Mouse (Mus musculus) neural tube, embryonic 15.5 days (tissue): ENCODE data around the gene Ccdc88b. TPM values are rescaled to one million over a fixed set of nuclear protein-coding genes. Genes with fewer than 3 reads are reported as not detected.

Experiments
- ATAC-seq: fragments of 200-750 bp; cut with Nextera tagmentation; 2 replicates; pipeline ENCODE4 v1.8.0; 2017; ENCODE audit warnings: mild to moderate bottlenecking, moderate TSS enrichment, moderate library complexity; ENCODE audit not compliant: low FRiP score
- H3K27ac ChIP-seq: fragments of 300-500 bp; sonication (generic); replicated peaks from 2 replicates; pipeline ENCODE4 v1.5.1; 2015; ENCODE audit warnings: mild to moderate bottlenecking, inconsistent platforms
- H3K27me3 ChIP-seq: fragments of 300-500 bp; sonication (generic); replicated peaks from 2 replicates; pipeline ENCODE4 v1.6.1; 2015; ENCODE audit warnings: inconsistent platforms
- H3K36me3 ChIP-seq: fragments of 300-500 bp; sonication (generic); 2 replicates; pipeline ENCODE4 v1.6.1; 2015; ENCODE audit warnings: inconsistent platforms
- H3K4me1 ChIP-seq: fragments of 300-500 bp; sonication (generic); 2 replicates; pipeline ENCODE4 v1.6.1; 2015; ENCODE audit warnings: inconsistent platforms
- H3K4me2 ChIP-seq: fragments of 300-500 bp; sonication (generic); 2 replicates; pipeline ENCODE4 v1.6.1; 2015; ENCODE audit warnings: inconsistent platforms, mild to moderate bottlenecking, moderate library complexity
- H3K4me3 ChIP-seq: fragments of 300-500 bp; sonication (generic); replicated peaks from 2 replicates; pipeline ENCODE4 v1.5.1; 2015; ENCODE audit warnings: mild to moderate bottlenecking, inconsistent platforms
- H3K9ac ChIP-seq: fragments of 300-500 bp; sonication (generic); replicated peaks from 2 replicates; pipeline ENCODE4 v1.6.1; 2015; ENCODE audit warnings: mild to moderate bottlenecking, inconsistent platforms
- H3K9me3 ChIP-seq: fragments of 300-500 bp; sonication (generic); replicated peaks from 2 replicates; pipeline ENCODE4 v1.6.1; 2016; ENCODE audit warnings: inconsistent platforms
- WGBS: fragments of 180-500 bp; shearing (Covaris S2); methylation state at CpG from one replicate; pipeline ENCODE4 v1.1.7; 2015; ENCODE audit warnings: mixed read lengths; 5-methylcytosine and 5-hydroxymethylcytosine counted together
- polyA plus RNA-seq: library from polyadenylated mRNA; unstranded; fragments of >200 nt; fragmentation: Nextera tagmentation; extraction: Ambion mirVana; gene quantifications from 2 replicates; pipeline ENCODE4 v1.2.1, GENCODE M21; 2015

Gene Ccdc88b
- polyA plus RNA-seq, 1 experiment from 2014 or later, result 0.92 TPM

- Histone ChIP-seq H3K9ac (peak within 1 kb of the TSS; percentile 67), H3K4me3 (peak within 1 kb of the TSS; percentile 64), H3K9me3 (no peaks in the 10 kb centered on the region), H3K4me2 (peak within 1 kb of the TSS; percentile 98), H3K4me1 (peaks cover 26% of the 10 kb centered on the region), H3K36me3 (peaks cover 13% of the 10 kb centered on the region; the same call in 1 of the 2 replicates), H3K27me3 (peaks cover 56% of the 10 kb centered on the region), H3K27ac (peak within 1 kb of the TSS; percentile 51; the same call in 1 of the 2 replicates)
- 1% methylated on average over 43 of the region's 44 CpGs for WGBS
- ATAC-seq, result peak; percentile 85
Measured at GRCm38 (mm10) chr19:6840475-6841291, 17.3 kb downstream of the Ccdc88b start, which contains the start of gene Rps6ka4. Rps6ka4 (minus strand) TSS chr19:6840636.

- peaks cover 26% of the 10 kb centered on the region for H3K4me1 ChIP-seq
- peak; percentile 64 for ATAC-seq
- H3K9ac ChIP-seq, result peak overlapping the region; percentile 67
- 1% methylated on average over 46 of the region's 46 CpGs for WGBS
- H3K9me3 ChIP-seq, result no peaks in the 10 kb centered on the region
- H3K4me2 ChIP-seq, result peak overlapping the region; percentile 98
- peaks cover 52% of the 10 kb centered on the region for H3K27me3 ChIP-seq
- peak overlapping the region; percentile 41; the same call in 1 of the 2 replicates for H3K27ac ChIP-seq
- H3K4me3 ChIP-seq, result peak overlapping the region; percentile 64
- H3K36me3 ChIP-seq, result peaks cover 13% of the 10 kb centered on the region; the same call in 1 of the 2 replicates
Measured at GRCm38 (mm10) chr19:6839615-6840474, 18.2 kb downstream of the Ccdc88b start.

GRCm38 (mm10) chr19:6832363-6832762, 25.6 kb downstream of the Ccdc88b start:
- H3K9me3 ChIP-seq, result no peaks in the 10 kb centered on the region
- H3K9ac ChIP-seq, result no peak overlapping the region
- H3K27me3 ChIP-seq, result peaks cover 56% of the 10 kb centered on the region
- H3K4me1 ChIP-seq, result peaks cover 27% of the 10 kb centered on the region
- no peak overlapping the region for H3K27ac ChIP-seq
- no peak overlapping the region for H3K4me2 ChIP-seq
- peaks cover 18% of the 10 kb centered on the region for H3K36me3 ChIP-seq
- no peak overlapping the region for H3K4me3 ChIP-seq
- WGBS, result 90% methylated on average over 8 of the region's 8 CpGs
- ATAC-seq, result no peak

- WGBS, result 11% methylated on average over 17 of the region's 17 CpGs
- Histone ChIP-seq H3K9ac (peak overlapping the region; percentile 33; the same call in 1 of the 2 replicates), H3K4me1 (peaks cover 27% of the 10 kb centered on the region), H3K27me3 (peaks cover 47% of the 10 kb centered on the region), H3K4me2 (peak overlapping the region; percentile 70), H3K27ac (0 out of 2 replicates have a peak overlapping the region, but pooled peaks have one; percentile 33), H3K4me3 (peak overlapping the region; percentile 43), H3K36me3 (peaks cover 11% of the 10 kb centered on the region), H3K9me3 (no peaks in the 10 kb centered on the region)
- peak; percentile 72 for ATAC-seq
Measured at GRCm38 (mm10) chr19:6831331-6831730, 26.7 kb downstream of the Ccdc88b start.

- 9% methylated on average over 38 of the region's 38 CpGs for WGBS
- H3K9ac ChIP-seq, result peak overlapping the region; percentile 33
- no peaks in the 10 kb centered on the region for H3K9me3 ChIP-seq
- 0 out of 2 replicates have a peak overlapping the region, but pooled peaks have one; percentile 33 for H3K27ac ChIP-seq
- H3K4me2 ChIP-seq, result peak overlapping the region; percentile 70
- peaks cover 11% of the 10 kb centered on the region for H3K36me3 ChIP-seq
- H3K27me3 ChIP-seq, result peaks cover 47% of the 10 kb centered on the region
- ATAC-seq, result peak; percentile 48
- H3K4me3 ChIP-seq, result peak overlapping the region; percentile 43
- peaks cover 27% of the 10 kb centered on the region for H3K4me1 ChIP-seq
Measured at GRCm38 (mm10) chr19:6830556-6831316, 27.3 kb downstream of the Ccdc88b start.

- 7% methylated on average over 48 of the region's 48 CpGs for WGBS
- Histone ChIP-seq H3K4me2 (peak overlapping the region; percentile 70), H3K4me1 (peaks cover 27% of the 10 kb centered on the region), H3K4me3 (peak overlapping the region; percentile 43), H3K9ac (peak overlapping the region; percentile 33), H3K27me3 (peaks cover 47% of the 10 kb centered on the region), H3K9me3 (no peaks in the 10 kb centered on the region), H3K27ac (no peak overlapping the region), H3K36me3 (peaks cover 11% of the 10 kb centered on the region)
- ATAC-seq, result peak; percentile 4; the same call in 1 of the 2 replicates
Measured at GRCm38 (mm10) chr19:6829870-6830555, 28.0 kb downstream of the Ccdc88b start.

GRCm38 (mm10) chr19:6829069-6829468, 28.9 kb downstream of the Ccdc88b start:
- Histone ChIP-seq H3K36me3 (peaks cover 6% of the 10 kb centered on the region), H3K27me3 (peaks cover 47% of the 10 kb centered on the region), H3K4me2 (peak overlapping the region; percentile 70), H3K27ac (no peak overlapping the region), H3K4me3 (peak overlapping the region; percentile 43), H3K9me3 (no peaks in the 10 kb centered on the region), H3K9ac (no peak overlapping the region), H3K4me1 (peaks cover 27% of the 10 kb centered on the region)
- no peak for ATAC-seq
- 9% methylated on average over 3 of the region's 3 CpGs for WGBS

- Histone ChIP-seq H3K4me3 (no peak overlapping the region), H3K27ac (no peak overlapping the region), H3K9ac (no peak overlapping the region), H3K4me2 (no peak overlapping the region), H3K9me3 (no peaks in the 10 kb centered on the region), H3K4me1 (peaks cover 27% of the 10 kb centered on the region), H3K36me3 (no peaks in the 10 kb centered on the region), H3K27me3 (peaks cover 35% of the 10 kb centered on the region)
- WGBS, result 85% methylated on average over 3 of the region's 3 CpGs
- ATAC-seq, result no peak
Measured at GRCm38 (mm10) chr19:6826601-6827000, 31.4 kb downstream of the Ccdc88b start.

GRCm38 (mm10) chr19:6825384-6825783, 32.6 kb downstream of the Ccdc88b start:
- peaks cover 23% of the 10 kb centered on the region for H3K27me3 ChIP-seq
- no peak overlapping the region for H3K4me3 ChIP-seq
- H3K9ac ChIP-seq, result no peak overlapping the region
- H3K9me3 ChIP-seq, result no peaks in the 10 kb centered on the region
- no peak overlapping the region for H3K4me2 ChIP-seq
- H3K4me1 ChIP-seq, result peaks cover 15% of the 10 kb centered on the region
- 85% methylated on average over 6 of the region's 6 CpGs for WGBS
- ATAC-seq, result no peak
- no peaks in the 10 kb centered on the region for H3K36me3 ChIP-seq
- no peak overlapping the region for H3K27ac ChIP-seq

- H3K4me2 ChIP-seq, result no peak overlapping the region
- no peaks in the 10 kb centered on the region for H3K27me3 ChIP-seq
- no peaks in the 10 kb centered on the region for H3K4me1 ChIP-seq
- ATAC-seq, result no peak
- 89% methylated on average over 13 of the region's 13 CpGs for WGBS
- H3K27ac ChIP-seq, result no peak overlapping the region
- H3K4me3 ChIP-seq, result no peak overlapping the region
- no peak overlapping the region for H3K9ac ChIP-seq
- H3K9me3 ChIP-seq, result no peaks in the 10 kb centered on the region
- H3K36me3 ChIP-seq, result no peaks in the 10 kb centered on the region
Measured at GRCm38 (mm10) chr19:6820538-6821195, 37.3 kb downstream of the Ccdc88b start.
